Mouse (Mus musculus): Measurements from ENCODE around the gene Gm20388.

- TF ChIP-seq CTCF (IDR thresholded peaks at IDR 0.05; ENCODE audit: low read depth): no peak
- TF ChIP-seq EP300 (IDR thresholded peaks at IDR 0.05; ENCODE audit: low read depth): no peak
Measured at GRCm38 (mm10) chr8:121593983-121594382, 1683.3 kb downstream of the Gm20388 start.
